Mouse (Mus musculus) MEL (cell line): ENCODE results near the gene Otulinl. TPM values are rescaled to one million over a fixed set of nuclear protein-coding genes. Genes with fewer than 3 reads are reported as not detected.

Experiments used
- DNase-seq: peaks from one replicate; pipeline ENCODE4 v3.0.0; 2011; ENCODE audit warnings: low read depth, low spot score
- H3K27ac ChIP-seq: 2 replicates; pipeline ENCODE4 v1.5.1; 2012; ENCODE audit warnings: low read depth, mild to moderate bottlenecking, control low read depth, low read length, moderate library complexity; ENCODE audit not compliant: control insufficient read depth
- H3K27me3 ChIP-seq, 2 experiments: fragments of 150-350 bp in 1 of 2; sonication (generic) in 1 of 2; 2 replicates each; pipeline ENCODE4 v1.6.1; 2012; ENCODE audit warnings: low read length in 2 of 2, mild to moderate bottlenecking in 2 of 2, improper control_type of control experiment in 1 of 2, moderate library complexity in 1 of 2; ENCODE audit not compliant: insufficient read depth in 2 of 2, control insufficient read depth in 1 of 2
- H3K36me3 ChIP-seq, 2 experiments: 2 replicates each; pipeline ENCODE4 v1.6.1; 2012 to 2014; ENCODE audit warnings: low read length in 2 of 2, improper control_type of control experiment in 1 of 2, inconsistent platforms in 1 of 2, mild to moderate bottlenecking in 1 of 2; ENCODE audit not compliant: insufficient read depth in 2 of 2, control insufficient read depth in 1 of 2
- H3K4me1 ChIP-seq, 2 experiments: fragments of 150-350 bp in 1 of 2; sonication (generic) in 1 of 2; 2 replicates each; pipeline ENCODE4 v1.6.1; 2012; ENCODE audit warnings: low read length in 2 of 2, improper control_type of control experiment in 1 of 2, mild to moderate bottlenecking in 1 of 2; ENCODE audit not compliant: insufficient read depth in 2 of 2, control insufficient read depth in 1 of 2
- H3K4me3 ChIP-seq, 2 experiments: fragments of 150-350 bp in 1 of 2; sonication (generic) in 1 of 2; 2 replicates each; pipeline ENCODE4 v1.5.1; 2012; ENCODE audit warnings: low read depth in 2 of 2, low read length in 2 of 2, mild to moderate bottlenecking in 2 of 2, moderate library complexity in 2 of 2, control low read depth in 1 of 2, improper control_type of control experiment in 1 of 2; ENCODE audit not compliant: control insufficient read depth in 1 of 2, insufficient read depth in 1 of 2
- H3K79me2 ChIP-seq: 2 replicates; pipeline ENCODE4 v1.6.1; 2012; ENCODE audit warnings: mild to moderate bottlenecking, low read length, moderate library complexity; ENCODE audit not compliant: control insufficient read depth, poor library complexity, insufficient read depth
- H3K9ac ChIP-seq: 2 replicates; pipeline ENCODE4 v1.6.1; 2012; ENCODE audit warnings: low read depth, mild to moderate bottlenecking, control low read depth, low read length, moderate library complexity; ENCODE audit not compliant: control insufficient read depth, poor library complexity, severe bottlenecking
- H3K9me3 ChIP-seq: fragments of 150-350 bp; sonication (generic); replicated peaks from 2 replicates; pipeline ENCODE4 v1.6.1; 2012; ENCODE audit warnings: mild to moderate bottlenecking, low read length, improper control_type of control experiment, moderate library complexity; ENCODE audit not compliant: insufficient read depth
- CHD1 ChIP-seq: IDR thresholded peaks from 2 replicates; pipeline ENCODE4 v1.6.1; 2012; ENCODE audit warnings: low read depth, mild to moderate bottlenecking, inconsistent platforms, low read length, improper control_type of control experiment
- CHD2 ChIP-seq: IDR thresholded peaks from 2 replicates; pipeline ENCODE4 v1.6.1; 2011; ENCODE audit warnings: low read length, improper control_type of control experiment
- CTCF ChIP-seq, 3 experiments: IDR thresholded peaks in 2 of 3; conservative IDR thresholded peaks in 1 of 3; 2 replicates each; pipeline ENCODE4 v1.5.1; 2011 to 2012; ENCODE audit warnings: low read length in 3 of 3, low read depth in 2 of 3, mild to moderate bottlenecking in 2 of 3, improper control_type of control experiment in 1 of 3, inconsistent platforms in 1 of 3, mixed read lengths in 1 of 3, moderate library complexity in 1 of 3; ENCODE audit not compliant: control insufficient read depth in 1 of 3, insufficient read depth in 1 of 3, poor library complexity in 1 of 3, severe bottlenecking in 1 of 3
- E2F4 ChIP-seq: IDR thresholded peaks from 2 replicates; pipeline ENCODE4 v1.6.1; 2011; ENCODE audit warnings: low read depth, low read length, improper control_type of control experiment, borderline replicate concordance
- ELF1 ChIP-seq: IDR thresholded peaks from 2 replicates; pipeline ENCODE4 v1.6.1; 2014; ENCODE audit warnings: low read depth, mild to moderate bottlenecking, inconsistent platforms, low read length, improper control_type of control experiment, moderate library complexity
- ETS1 ChIP-seq: IDR thresholded peaks from 2 replicates; pipeline ENCODE4 v1.6.1; 2012; ENCODE audit warnings: low read depth, mild to moderate bottlenecking, inconsistent platforms, low read length, improper control_type of control experiment, moderate library complexity
- HCFC1 ChIP-seq: IDR thresholded peaks from 2 replicates; pipeline ENCODE4 v1.6.1; 2012; ENCODE audit warnings: low read depth, mild to moderate bottlenecking, inconsistent platforms, low read length, improper control_type of control experiment, moderate library complexity
- KAT2A ChIP-seq: conservative IDR thresholded peaks from 2 replicates; pipeline ENCODE4 v1.6.1; 2012; ENCODE audit warnings: low read depth, low read length, improper control_type of control experiment, inconsistent platforms
- MAX ChIP-seq: IDR thresholded peaks from 2 replicates; pipeline ENCODE4 v1.6.1; 2011; ENCODE audit warnings: low read length, improper control_type of control experiment
- MAZ ChIP-seq: IDR thresholded peaks from 2 replicates; pipeline ENCODE4 v1.6.1; 2012; ENCODE audit warnings: low read depth, mild to moderate bottlenecking, inconsistent platforms, low read length, improper control_type of control experiment
- MYC ChIP-seq: IDR thresholded peaks from 2 replicates; pipeline ENCODE4 v1.6.1; 2011; ENCODE audit warnings: low read depth, mild to moderate bottlenecking, low read length, improper control_type of control experiment, moderate library complexity
- NELFE ChIP-seq: IDR thresholded peaks from 2 replicates; pipeline ENCODE4 v1.6.1; 2011; ENCODE audit warnings: low read depth, low read length, improper control_type of control experiment
- NRF1 ChIP-seq: IDR thresholded peaks from 2 replicates; pipeline ENCODE4 v1.6.1; 2014; ENCODE audit warnings: low read depth, mild to moderate bottlenecking, inconsistent platforms, low read length, improper control_type of control experiment, moderate library complexity; ENCODE audit not compliant: poor library complexity, insufficient read depth, severe bottlenecking
- POLR2A ChIP-seq, 2 experiments: IDR thresholded peaks; 2 replicates each; pipeline ENCODE4 v1.6.1; 2011 to 2012; ENCODE audit warnings: low read length in 2 of 2, mild to moderate bottlenecking in 2 of 2, control low read depth in 1 of 2, improper control_type of control experiment in 1 of 2, low read depth in 1 of 2, moderate library complexity in 1 of 2; ENCODE audit not compliant: control insufficient read depth in 1 of 2, insufficient read depth in 1 of 2, poor library complexity in 1 of 2
- POLR2AphosphoS5 ChIP-seq: IDR thresholded peaks from 2 replicates; pipeline ENCODE4 v1.6.1; 2012; ENCODE audit warnings: low read depth, borderline replicate concordance, mild to moderate bottlenecking, inconsistent platforms, low read length, moderate library complexity, mixed read lengths
- RAD21 ChIP-seq: IDR thresholded peaks from 2 replicates; pipeline ENCODE4 v1.6.1; 2011; ENCODE audit warnings: mild to moderate bottlenecking, low read depth, low read length, improper control_type of control experiment
- RCOR1 ChIP-seq: IDR thresholded peaks from 2 replicates; pipeline ENCODE4 v1.6.1; 2012; ENCODE audit warnings: low read depth, mild to moderate bottlenecking, inconsistent platforms, low read length, improper control_type of control experiment
- SMC3 ChIP-seq: IDR thresholded peaks from 2 replicates; pipeline ENCODE4 v1.6.1; 2011; ENCODE audit warnings: low read depth, low read length, improper control_type of control experiment
- TBP ChIP-seq: IDR thresholded peaks from 2 replicates; pipeline ENCODE4 v1.8.0; 2011; ENCODE audit warnings: low read depth, low read length, improper control_type of control experiment
- TCF12 ChIP-seq: IDR thresholded peaks from 2 replicates; pipeline ENCODE4 v1.6.1; 2014; ENCODE audit warnings: low read depth, mild to moderate bottlenecking, inconsistent platforms, low read length, improper control_type of control experiment, moderate library complexity
- UBTF ChIP-seq: IDR thresholded peaks from 2 replicates; pipeline ENCODE4 v1.6.1; 2012; ENCODE audit warnings: low read depth, mild to moderate bottlenecking, inconsistent platforms, low read length, improper control_type of control experiment, moderate library complexity, borderline replicate concordance; ENCODE audit not compliant: insufficient read depth
- USF2 ChIP-seq, 2 experiments: IDR thresholded peaks; 2 replicates each; pipeline ENCODE4 v1.6.1; 2011 to 2012; ENCODE audit warnings: improper control_type of control experiment in 2 of 2, low read length in 2 of 2, borderline replicate concordance in 1 of 2, inconsistent platforms in 1 of 2, low read depth in 1 of 2, mild to moderate bottlenecking in 1 of 2; ENCODE audit not compliant: insufficient read depth in 1 of 2
- ZC3H11A ChIP-seq: IDR thresholded peaks from 2 replicates; pipeline ENCODE4 v1.6.1; 2012; ENCODE audit warnings: low read depth, mild to moderate bottlenecking, inconsistent platforms, low read length, improper control_type of control experiment
- ZMIZ1 ChIP-seq: IDR thresholded peaks from 2 replicates; pipeline ENCODE4 v1.6.1; 2012; ENCODE audit warnings: low read depth, mild to moderate bottlenecking, inconsistent platforms, low read length, improper control_type of control experiment, moderate library complexity
- polyA plus RNA-seq, 2 experiments: library from polyadenylated mRNA; stranded (reverse) in 1 of 2; unstranded in 1 of 2; fragments of >175 nt in 1 of 2; fragments of >200 nt in 1 of 2; gene quantifications; 2 replicates each; pipeline versions ENCODE4 v1.2.1 to v1.2.4; 2012; ENCODE audit warnings: low replicate concordance in 2 of 2, low read depth in 1 of 2; ENCODE audit not compliant: insufficient read length in 2 of 2, insufficient read depth in 1 of 2, missing spikeins in 1 of 2
- total RNA-seq: library from RNA; depleted of rRNA; stranded (reverse); fragments of 300-350 nt; gene quantifications from 2 replicates; pipeline ENCODE4 v1.2.3, GENCODE M21; 2012

Gene Otulinl
- total and polyA plus RNA-seq, 3 experiments: 0.14 to 0.50 TPM; not detected in 1

GRCm38 (mm10) chr15:27642895-27643294 lies 38.5 kb downstream of the Otulinl start:
- H3K79me2 ChIP-seq: no peaks in the 10 kb centered on the region
- H3K36me3 ChIP-seq: no peaks in the 10 kb centered on the region
- H3K27ac ChIP-seq: no peak overlapping the region
- no peak overlapping the region for H3K9ac ChIP-seq
- no peaks in the 10 kb centered on the region for H3K27me3 ChIP-seq
- no peak for TF ChIP-seq HCFC1
- TF ChIP-seq NRF1: no peak
- no peak for TF ChIP-seq NELFE
- TF ChIP-seq CHD1: no peak
- TF ChIP-seq USF2 (IDR thresholded peaks at IDR 0.05; ENCODE audit: borderline replicate concordance in 1 of 2, insufficient read depth in 1 of 2, low read depth in 1 of 2, low read length in 2 of 2): no peak
- TF ChIP-seq TBP: no peak
- no peak for TF ChIP-seq CHD2
- no peak for TF ChIP-seq TCF12
- TF ChIP-seq RAD21: peak; percentile 77
- TF ChIP-seq ELF1: no peak
- peak; percentile 79 to 82 (median 79) for TF ChIP-seq CTCF (IDR thresholded peaks at IDR 0.05 in 2 of 3, conservative IDR thresholded peaks at IDR 0.05 in 1 of 3; ENCODE audit: control insufficient read depth in 1 of 3, insufficient read depth in 1 of 3, low read depth in 2 of 3, low read length in 3 of 3, poor library complexity in 1 of 3, severe bottlenecking in 1 of 3)
- no peak for TF ChIP-seq ZMIZ1
- TF ChIP-seq RCOR1: no peak
- no peak for TF ChIP-seq KAT2A
- TF ChIP-seq MAX: no peak
- TF ChIP-seq ETS1: no peak
- no peak for TF ChIP-seq MAZ
- peak; percentile 85 for TF ChIP-seq SMC3
- TF ChIP-seq E2F4: no peak
- no peak for TF ChIP-seq MYC
- TF ChIP-seq UBTF: no peak
- no peak for TF ChIP-seq POLR2AphosphoS5
- TF ChIP-seq ZC3H11A: peak; percentile 74
- TF ChIP-seq POLR2A (IDR thresholded peaks at IDR 0.05; ENCODE audit: control insufficient read depth in 1 of 2, insufficient read depth in 1 of 2, low read depth in 1 of 2, low read length in 2 of 2, poor library complexity in 1 of 2): no peak
- peak; percentile 72 for DNase-seq
- H3K4me3 ChIP-seq: no peak overlapping the region
- no peaks in the 10 kb centered on the region for H3K4me1 ChIP-seq
- H3K9me3 ChIP-seq: no peaks in the 10 kb centered on the region
